Mouse (Mus musculus): ENCODE data around the gene Scgb2b19.
"Not testable (repeated sequence)": the region's sequence is repeated elsewhere in the genome, so short reads cannot be mapped to it uniquely, and the experiment has no call there.

Gene Scgb2b19

DNA sequence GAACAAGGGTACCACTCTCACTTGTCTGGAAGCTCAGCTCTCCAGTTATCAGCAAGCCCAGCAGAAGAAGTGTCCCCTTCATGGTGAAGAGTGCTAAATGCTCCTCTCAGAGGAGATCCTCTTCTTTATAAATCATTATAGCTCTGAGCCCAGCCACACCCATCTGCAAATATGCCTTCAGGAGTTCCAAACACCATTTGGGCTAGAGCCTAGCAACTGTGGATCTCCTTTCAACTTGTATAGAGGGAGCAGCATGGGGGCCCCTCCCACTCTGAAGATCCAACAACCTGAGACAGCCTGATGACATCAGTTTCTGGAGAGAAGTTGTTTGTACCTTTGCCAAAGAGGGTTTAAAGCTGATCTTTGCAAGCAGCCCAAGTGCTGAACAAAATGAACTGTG is at the start of gene Scgb2b19:
TSS of gene Scgb2b19 (minus strand) at position 101 of the 400 bp plus-strand sequence.
- not testable (repeated sequence) for DNase-seq (ENCODE audit: low spot score)

DNA sequence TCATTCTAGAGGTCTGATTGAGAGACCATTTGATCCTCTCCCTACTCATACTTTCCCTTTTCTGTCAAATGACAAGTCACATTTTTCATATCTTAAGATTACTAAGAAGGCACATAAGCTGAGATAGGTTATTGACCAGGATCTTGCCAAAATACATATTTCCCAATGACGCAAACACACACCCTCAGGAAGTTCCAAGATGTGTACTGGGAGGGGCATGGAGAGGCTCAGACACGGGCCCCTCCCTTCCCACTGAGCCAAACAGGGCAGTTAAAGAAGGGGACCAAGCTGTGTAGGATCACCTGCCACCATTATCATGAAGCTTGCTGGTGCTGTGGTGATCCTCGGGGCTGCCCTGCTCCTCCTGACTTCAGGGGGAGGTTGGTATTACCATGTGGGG is 6.9 kb upstream of the Scgb2b19 start, which contains the start of gene Scgb1b19:
TSS of gene Scgb1b19 (plus strand) at position 301 of the 400 bp plus-strand sequence.
- DNase-seq (ENCODE audit: low spot score) = not testable (repeated sequence)

Measured in T-cell, adult 2 months (primary cell).